ENCODE assay signal across 7 mouse cellular contexts in the genomic region with DNA sequence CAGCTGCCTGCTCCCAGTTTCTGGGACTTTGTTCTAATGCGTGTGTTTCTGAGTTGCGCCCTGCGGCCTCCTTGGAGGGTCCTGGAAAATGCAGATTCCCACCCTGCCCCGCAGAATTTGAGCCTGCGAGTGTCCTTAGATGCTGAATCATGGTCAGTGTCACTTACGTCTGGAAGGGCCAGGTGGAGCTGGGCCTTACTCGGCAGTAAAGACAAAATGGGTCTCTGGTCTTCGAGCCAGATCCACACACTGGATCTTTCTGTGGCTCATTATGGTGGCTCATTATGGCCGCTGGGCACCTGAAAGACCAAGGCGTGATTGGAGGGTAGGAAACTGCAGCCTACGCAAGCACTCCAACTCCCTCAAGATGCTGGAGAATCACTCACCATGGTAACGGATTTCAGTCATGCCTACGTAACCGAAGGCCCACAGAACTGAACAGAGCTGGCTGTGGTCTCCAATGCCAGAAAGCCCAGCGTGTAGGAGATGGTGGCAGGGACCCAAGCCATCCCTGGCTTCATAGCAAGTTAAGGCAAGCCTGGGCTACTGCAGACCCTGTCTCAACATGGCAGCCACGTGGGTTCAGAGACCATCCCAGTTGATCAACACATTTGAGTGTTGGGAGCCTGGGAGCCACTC. TPM values are rescaled to one million over a fixed set of nuclear protein-coding genes. Genes with fewer than 3 reads are reported as not detected.
A peak's percentile ranks its signal among the peaks of the same experiment; 100 is the strongest.
DNase-seq lines count a peak whose midpoint lies in the region; ATAC-seq and TF ChIP-seq lines count a peak whose summit lies in the region.

No protein-coding gene starts in this region.

- H3K9me3 ChIP-seq in forebrain, embryonic 16.5 days (ENCODE audit: control insufficient read depth, low read length), result no peaks in the 10 kb centered on the region
- H3K9me3 ChIP-seq in midbrain, embryonic 10.5 days (replicated peaks), result no peaks in the 10 kb centered on the region

- peak overlapping the region; percentile 83 for H3K4me2 ChIP-seq in forebrain, embryonic 16.5 days (ENCODE audit: low read length)

- H3K36me3 ChIP-seq in testis, adult 2 months (ENCODE audit: control insufficient read depth, insufficient read depth, low read length), result no peaks in the 10 kb centered on the region
- peaks cover 6% of the 10 kb centered on the region for H3K36me3 ChIP-seq in forebrain, embryonic 16.5 days (ENCODE audit: control insufficient read depth, insufficient read depth)
- peaks cover 23% of the 10 kb centered on the region for H3K36me3 ChIP-seq in midbrain, embryonic 10.5 days

- peak overlapping the region; percentile 86 for H3K4me3 ChIP-seq in testis, adult 2 months (ENCODE audit: control insufficient read depth, low read depth, low read length)
- H3K4me3 ChIP-seq in forebrain, embryonic 16.5 days (replicated peaks; ENCODE audit: low read length), result peak overlapping the region; percentile 61
- H3K4me3 ChIP-seq in midbrain, embryonic 10.5 days, result peak overlapping the region; percentile 67

- peaks cover 17% of the 10 kb centered on the region for H3K4me1 ChIP-seq in testis, adult 2 months (ENCODE audit: control insufficient read depth, insufficient read depth, low read length)
- H3K4me1 ChIP-seq in forebrain, embryonic 16.5 days (replicated peaks; ENCODE audit: control insufficient read depth, insufficient read depth, low read length), result peaks cover 15% of the 10 kb centered on the region
- H3K4me1 ChIP-seq in midbrain, embryonic 10.5 days, result peaks cover 25% of the 10 kb centered on the region

- DNase-seq in testis, postnatal 10 days (ENCODE audit: low spot score), result no peak
- DNase-seq in layer of hippocampus, postnatal 14 days (ENCODE audit: low spot score in 2 of 2), result peak; percentile 54 to 69
- DNase-seq in midbrain, embryonic 10.5 days (ENCODE audit: low spot score), result no peak
- no peak for DNase-seq in gastrocnemius, postnatal 25 days

- H3K27me3 ChIP-seq in testis, adult 2 months (ENCODE audit: control insufficient read depth, insufficient read depth, low read length), result no peaks in the 10 kb centered on the region
- H3K27me3 ChIP-seq in forebrain, embryonic 16.5 days (replicated peaks; ENCODE audit: control insufficient read depth, insufficient read depth, low read length), result no peaks in the 10 kb centered on the region
- no peaks in the 10 kb centered on the region for H3K27me3 ChIP-seq in midbrain, embryonic 10.5 days (ENCODE audit: low read depth, poor library complexity, severe bottlenecking)

- no peak for TF ChIP-seq POLR2A in testis, adult 2 months (IDR thresholded peaks at IDR 0.05; ENCODE audit: control insufficient read depth, low read depth, low read length)

- WGBS in forebrain, embryonic 16.5 days, result 72% methylated on average over 16 of the region's 16 CpGs
- WGBS in midbrain, embryonic 10.5 days, result 83% methylated on average over 16 of the region's 16 CpGs

- H3K9ac ChIP-seq in forebrain, embryonic 16.5 days (replicated peaks; ENCODE audit: low read depth, low read length), result peak overlapping the region; percentile 68; the same call in 1 of the 2 replicates

- TF ChIP-seq CTCF in testis, adult 2 months (IDR thresholded peaks at IDR 0.05; ENCODE audit: control insufficient read depth, insufficient read depth, insufficient replicate concordance, low read depth, low read length), result no peak

- H3K27ac ChIP-seq in testis, adult 2 months (ENCODE audit: control insufficient read depth, insufficient read depth, low read depth, low read length), result no peak overlapping the region
- no peak overlapping the region for H3K27ac ChIP-seq in forebrain, embryonic 16.5 days (ENCODE audit: low read length)
- H3K27ac ChIP-seq in midbrain, embryonic 10.5 days (replicated peaks), result peak overlapping the region; percentile 82; the same call in 1 of the 2 replicates

- ATAC-seq in forebrain, embryonic 16.5 days, result no peak
- ATAC-seq in megakaryocyte progenitor cell, adult 5-6 weeks (replicated peaks; ENCODE audit: poor library complexity), result no peak

RNA-seq across cellular contexts. Expression of gene Gaa, which starts 1.0 kb away (rescaled TPM):
- 41.9 and 46.2 TPM in 2 replicates for polyA plus RNA-seq in testis, adult 2 months (2012; rRNA removed)
- polyA plus RNA-seq in forebrain, embryonic 16.5 days (2015; fragmentation: Nextera tagmentation; extraction: Ambion mirVana), result 59.8 and 69.7 TPM in 2 replicates
- total RNA-seq in layer of hippocampus, postnatal 14 days (2021), result 100 to 1,000 TPM; 178 to 184 TPM
- polyA plus RNA-seq in midbrain, embryonic 10.5 days (2016; fragmentation: Nextera tagmentation; extraction: Ambion mirVana), result 32.0 and 33.6 TPM in 2 replicates
- 29.4 and 29.5 TPM in 2 replicates for total RNA-seq in megakaryocyte progenitor cell, adult 5-6 weeks (2015)
- total RNA-seq in megakaryocyte progenitor cell, adult 5-6 weeks (2017), result 25.2 and 26.9 TPM in 2 replicates
- 100 to 1,000 TPM; 110 to 138 TPM for total RNA-seq in gastrocnemius, postnatal 25 days (2021)

RNA-seq across cellular contexts. Expression of gene Eif4a3, which starts 31.2 kb away (rescaled TPM):
- polyA plus RNA-seq in testis, adult 2 months (2012; rRNA removed), result 73.6 and 81.2 TPM in 2 replicates
- 271 and 273 TPM in 2 replicates for polyA plus RNA-seq in forebrain, embryonic 16.5 days (2015; fragmentation: Nextera tagmentation; extraction: Ambion mirVana)
- 10 to 100 TPM; 90.1 to 91.0 TPM for total RNA-seq in layer of hippocampus, postnatal 14 days (2021)
- polyA plus RNA-seq in midbrain, embryonic 10.5 days (2016; fragmentation: Nextera tagmentation; extraction: Ambion mirVana), result 465 and 494 TPM in 2 replicates
- total RNA-seq in megakaryocyte progenitor cell, adult 5-6 weeks (2015), result 320 and 348 TPM in 2 replicates
- total RNA-seq in megakaryocyte progenitor cell, adult 5-6 weeks (2017), result 218 and 242 TPM in 2 replicates
- total RNA-seq in gastrocnemius, postnatal 25 days (2021), result 10 to 100 TPM; 29.9 to 36.9 TPM

RNA-seq across cellular contexts. Expression of gene Card14, which starts 38.9 kb away (rescaled TPM):
- 0.44 and 0.76 TPM in 2 replicates for polyA plus RNA-seq in testis, adult 2 months (2012; rRNA removed)
- polyA plus RNA-seq in forebrain, embryonic 16.5 days (2015; fragmentation: Nextera tagmentation; extraction: Ambion mirVana), result 0.13 and 0.40 TPM in 2 replicates
- under 1 TPM; 0.25 to 0.45 TPM for total RNA-seq in layer of hippocampus, postnatal 14 days (2021)
- not detected in 2 replicates for polyA plus RNA-seq in midbrain, embryonic 10.5 days (2016; fragmentation: Nextera tagmentation; extraction: Ambion mirVana)
- total RNA-seq in megakaryocyte progenitor cell, adult 5-6 weeks (2015), result not detected in 2 replicates
- not detected in 2 replicates for total RNA-seq in megakaryocyte progenitor cell, adult 5-6 weeks (2017)
- under 1 TPM; 0.43 to 0.51 TPM for total RNA-seq in gastrocnemius, postnatal 25 days (2021)

RNA-seq across cellular contexts. Expression of gene Ccdc40, which starts 40.3 kb away (rescaled TPM):
- 73.2 and 78.5 TPM in 2 replicates for polyA plus RNA-seq in testis, adult 2 months (2012; rRNA removed)
- 11.5 and 14.1 TPM in 2 replicates for polyA plus RNA-seq in forebrain, embryonic 16.5 days (2015; fragmentation: Nextera tagmentation; extraction: Ambion mirVana)
- total RNA-seq in layer of hippocampus, postnatal 14 days (2021), result 1 to 10 TPM; 3.3 to 5.1 TPM
- 20.6 and 21.8 TPM in 2 replicates for polyA plus RNA-seq in midbrain, embryonic 10.5 days (2016; fragmentation: Nextera tagmentation; extraction: Ambion mirVana)
- 4.4 and 4.9 TPM in 2 replicates for total RNA-seq in megakaryocyte progenitor cell, adult 5-6 weeks (2015)
- total RNA-seq in megakaryocyte progenitor cell, adult 5-6 weeks (2017), result 11.2 and 14.3 TPM in 2 replicates
- total RNA-seq in gastrocnemius, postnatal 25 days (2021), result under 1 TPM in 1 of 2 experiments, not detected in 1; 0.41 TPM

RNA-seq across cellular contexts. Expression of gene Tbc1d16, which starts 40.4 kb away (rescaled TPM):
- polyA plus RNA-seq in testis, adult 2 months (2012; rRNA removed), result 1.1 and 1.2 TPM in 2 replicates
- 52.3 and 54.6 TPM in 2 replicates for polyA plus RNA-seq in forebrain, embryonic 16.5 days (2015; fragmentation: Nextera tagmentation; extraction: Ambion mirVana)
- 10 to 100 TPM; 79.7 to 81.0 TPM for total RNA-seq in layer of hippocampus, postnatal 14 days (2021)
- polyA plus RNA-seq in midbrain, embryonic 10.5 days (2016; fragmentation: Nextera tagmentation; extraction: Ambion mirVana), result 27.0 and 29.6 TPM in 2 replicates
- 1.9 and 2.1 TPM in 2 replicates for total RNA-seq in megakaryocyte progenitor cell, adult 5-6 weeks (2015)
- total RNA-seq in megakaryocyte progenitor cell, adult 5-6 weeks (2017), result 2.1 and 3.0 TPM in 2 replicates
- total RNA-seq in gastrocnemius, postnatal 25 days (2021), result 10 to 100 TPM; 16.1 to 20.9 TPM

Comparison
In these comparisons a context has a peak if more than half of its experiments do, and no peak if none do; other contexts are left out.
1. DNase-seq: peak in layer of hippocampus, postnatal 14 days (2 of 2); none in testis, postnatal 10 days (single experiment), midbrain, embryonic 10.5 days (single experiment) and gastrocnemius, postnatal 25 days (single experiment).
2. Peak in every context shown above with its lines, with median percentiles within 50 percentile points of each other: H3K4me3 ChIP-seq.